Mouse (Mus musculus): ENCODE data around the gene Ring1. TPM values are rescaled to one million over a fixed set of nuclear protein-coding genes. Genes with fewer than 3 reads are reported as not detected.

The Ring1 gene
- polyA plus RNA-seq, 1 experiment from 2014 or later, result 15.8 TPM

- peak within 1 kb of the TSS; percentile 94 for H3K4me2 ChIP-seq
- no peaks in the 10 kb centered on the region for H3K27me3 ChIP-seq
- H3K4me1 ChIP-seq (replicated peaks), result peaks cover 65% of the 10 kb centered on the region
- ATAC-seq (replicated peaks; ENCODE audit: insufficient number of reproducible peaks, insufficient read depth, low FRiP score, low read depth), result peak; percentile 72
- H3K9me3 ChIP-seq (replicated peaks), result no peaks in the 10 kb centered on the region
- peak within 1 kb of the TSS; percentile 66 for H3K9ac ChIP-seq
- H3K36me3 ChIP-seq, result peaks cover 22% of the 10 kb centered on the region
- peak within 1 kb of the TSS; percentile 59 for H3K4me3 ChIP-seq
- H3K27ac ChIP-seq, result peak within 1 kb of the TSS; percentile 74
- WGBS, result under 1% methylated on average over 49 of the region's 49 CpGs
Observed at GRCm38 (mm10) chr17:34027656-34028223, 3.3 kb upstream of the Ring1 start, which contains the start of gene H2-Ke6. Gene H2-Ke6 (minus strand): TSS chr17:34028060.

GRCm38 (mm10) chr17:34026917-34027655 lies 2.6 kb upstream of the Ring1 start:
- H3K36me3 ChIP-seq, result peaks cover 28% of the 10 kb centered on the region
- peak overlapping the region; percentile 59 for H3K4me3 ChIP-seq
- peak overlapping the region; percentile 94 for H3K4me2 ChIP-seq
- H3K9me3 ChIP-seq (replicated peaks), result no peaks in the 10 kb centered on the region
- H3K9ac ChIP-seq, result peak overlapping the region; percentile 66
- 10% methylated on average over 36 of the region's 36 CpGs for WGBS
- ATAC-seq (replicated peaks; ENCODE audit: insufficient number of reproducible peaks, insufficient read depth, low FRiP score, low read depth), result no peak
- peak overlapping the region; percentile 74 for H3K27ac ChIP-seq
- H3K4me1 ChIP-seq (replicated peaks), result peaks cover 61% of the 10 kb centered on the region
- H3K27me3 ChIP-seq, result no peaks in the 10 kb centered on the region

- WGBS, result 39% methylated on average over 2 of the region's 2 CpGs
- Histone ChIP-seq H3K4me2 (peak overlapping the region; percentile 92; the same call in 1 of the 2 replicates), H3K9me3 (replicated peaks) (no peaks in the 10 kb centered on the region), H3K9ac (0 out of 2 replicates have a peak overlapping the region, but pooled peaks have one; percentile 6), H3K27me3 (no peaks in the 10 kb centered on the region), H3K4me3 (no peak overlapping the region; the same call in 1 of the 2 replicates), H3K4me1 (replicated peaks) (peaks cover 61% of the 10 kb centered on the region), H3K36me3 (peaks cover 34% of the 10 kb centered on the region), H3K27ac (no peak overlapping the region)
- no peak for ATAC-seq (replicated peaks; ENCODE audit: insufficient number of reproducible peaks, insufficient read depth, low FRiP score, low read depth)
Observed at GRCm38 (mm10) chr17:34026221-34026620, 1.7 kb upstream of the Ring1 start.

- no peak overlapping the region for H3K27ac ChIP-seq
- peaks cover 38% of the 10 kb centered on the region for H3K36me3 ChIP-seq
- WGBS, result 26% methylated on average over 7 of the region's 7 CpGs
- H3K9me3 ChIP-seq (replicated peaks), result no peaks in the 10 kb centered on the region
- ATAC-seq (replicated peaks; ENCODE audit: insufficient number of reproducible peaks, insufficient read depth, low FRiP score, low read depth), result no peak
- H3K27me3 ChIP-seq, result no peaks in the 10 kb centered on the region
- H3K4me2 ChIP-seq, result peak overlapping the region; percentile 92
- H3K4me3 ChIP-seq, result peak overlapping the region; percentile 73; the same call in 1 of the 2 replicates
- H3K9ac ChIP-seq, result 0 out of 2 replicates have a peak overlapping the region, but pooled peaks have one; percentile 95
- peaks cover 59% of the 10 kb centered on the region for H3K4me1 ChIP-seq (replicated peaks)
Observed at GRCm38 (mm10) chr17:34025756-34026151, 1.3 kb upstream of the Ring1 start.

GRCm38 (mm10) chr17:34024861-34025755 lies 628 bp upstream of the Ring1 start:
- ATAC-seq (replicated peaks; ENCODE audit: insufficient number of reproducible peaks, insufficient read depth, low FRiP score, low read depth), result peak; percentile 7
- peaks cover 38% of the 10 kb centered on the region for H3K36me3 ChIP-seq
- peak overlapping the region; percentile 92 for H3K4me2 ChIP-seq
- H3K4me1 ChIP-seq (replicated peaks), result peaks cover 53% of the 10 kb centered on the region
- peak overlapping the region; percentile 73 for H3K4me3 ChIP-seq
- under 1% methylated on average over 57 of the region's 57 CpGs for WGBS
- H3K9ac ChIP-seq, result peak overlapping the region; percentile 95
- H3K27me3 ChIP-seq, result no peaks in the 10 kb centered on the region
- no peaks in the 10 kb centered on the region for H3K9me3 ChIP-seq (replicated peaks)
- peak overlapping the region; percentile 94 for H3K27ac ChIP-seq

GRCm38 (mm10) chr17:34023678-34024077 lies 802 bp downstream of the Ring1 start:
- ATAC-seq (replicated peaks; ENCODE audit: insufficient number of reproducible peaks, insufficient read depth, low FRiP score, low read depth), result no peak
- H3K27ac ChIP-seq, result peak overlapping the region; percentile 94

GRCm38 (mm10) chr17:34022987-34023386 lies 1.5 kb downstream of the Ring1 start:
- Histone ChIP-seq H3K36me3 (peaks cover 17% of the 10 kb centered on the region), H3K27ac (no peak overlapping the region), H3K4me2 (no peak overlapping the region), H3K27me3 (no peaks in the 10 kb centered on the region), H3K9me3 (replicated peaks) (no peaks in the 10 kb centered on the region; the same call in 1 of the 2 replicates), H3K9ac (no peak overlapping the region), H3K4me3 (no peak overlapping the region), H3K4me1 (replicated peaks) (peaks cover 32% of the 10 kb centered on the region)
- 96% methylated on average over 20 of the region's 20 CpGs for WGBS
- ATAC-seq (replicated peaks; ENCODE audit: insufficient number of reproducible peaks, insufficient read depth, low FRiP score, low read depth), result no peak

More at GRCm38 (mm10) chr17:34023678-34024077, 802 bp downstream of the Ring1 start:
- Histone ChIP-seq H3K4me2 (peak overlapping the region; percentile 92), H3K27me3 (no peaks in the 10 kb centered on the region), H3K9ac (peak overlapping the region; percentile 95), H3K36me3 (peaks cover 24% of the 10 kb centered on the region), H3K4me1 (replicated peaks) (peaks cover 39% of the 10 kb centered on the region), H3K4me3 (peak overlapping the region; percentile 73), H3K9me3 (replicated peaks) (no peaks in the 10 kb centered on the region; the same call in 1 of the 2 replicates)
- 66% methylated on average over 9 of the region's 9 CpGs for WGBS

- 85% methylated on average over 14 of the region's 14 CpGs for WGBS
- H3K4me3 ChIP-seq, result no peak overlapping the region
- peaks cover 17% of the 10 kb centered on the region for H3K36me3 ChIP-seq
- H3K27me3 ChIP-seq, result no peaks in the 10 kb centered on the region
- no peaks in the 10 kb centered on the region; the same call in 1 of the 2 replicates for H3K9me3 ChIP-seq (replicated peaks)
- H3K9ac ChIP-seq, result no peak overlapping the region
- H3K27ac ChIP-seq, result no peak overlapping the region
- ATAC-seq (replicated peaks; ENCODE audit: insufficient number of reproducible peaks, insufficient read depth, low FRiP score, low read depth), result no peak
- peaks cover 29% of the 10 kb centered on the region for H3K4me1 ChIP-seq (replicated peaks)
- no peak overlapping the region for H3K4me2 ChIP-seq
Observed at GRCm38 (mm10) chr17:34022414-34022783, 2.1 kb downstream of the Ring1 start.

- Histone ChIP-seq H3K4me1 (replicated peaks) (peaks cover 23% of the 10 kb centered on the region), H3K9me3 (replicated peaks) (no peaks in the 10 kb centered on the region; the same call in 1 of the 2 replicates), H3K27me3 (no peaks in the 10 kb centered on the region), H3K4me2 (no peak overlapping the region), H3K9ac (no peak overlapping the region), H3K27ac (no peak overlapping the region), H3K36me3 (peaks cover 17% of the 10 kb centered on the region), H3K4me3 (no peak overlapping the region)
- WGBS, result 91% methylated on average over 23 of the region's 23 CpGs
- no peak for ATAC-seq (replicated peaks; ENCODE audit: insufficient number of reproducible peaks, insufficient read depth, low FRiP score, low read depth)
Observed at GRCm38 (mm10) chr17:34021539-34022413, 2.7 kb downstream of the Ring1 start.

- no peak overlapping the region for H3K27ac ChIP-seq
- H3K4me1 ChIP-seq (replicated peaks), result no peaks in the 10 kb centered on the region
- no peak overlapping the region for H3K9ac ChIP-seq
- H3K4me2 ChIP-seq, result no peak overlapping the region
- 89% methylated on average over 8 of the region's 8 CpGs for WGBS
- H3K9me3 ChIP-seq (replicated peaks), result no peaks in the 10 kb centered on the region
- H3K4me3 ChIP-seq, result no peak overlapping the region
- no peak for ATAC-seq (replicated peaks; ENCODE audit: insufficient number of reproducible peaks, insufficient read depth, low FRiP score, low read depth)
- no peaks in the 10 kb centered on the region for H3K27me3 ChIP-seq
- H3K36me3 ChIP-seq, result no peaks in the 10 kb centered on the region
Observed at GRCm38 (mm10) chr17:34013436-34013835, 11.0 kb downstream of the Ring1 start.
